In genomic region chr15:95792261-95793260, GRCm38 (mm10) we compare ENCODE assay signal across 8 mouse cellular contexts. TPM values are rescaled to one million over a fixed set of nuclear protein-coding genes. Genes with fewer than 3 reads are reported as not detected.
DNase-seq lines count a peak whose midpoint lies in the region; ATAC-seq and TF ChIP-seq lines count a peak whose summit lies in the region.

No protein-coding gene starts in this region.

- no peak for TF ChIP-seq POLR2A in lung, adult 2 months (IDR thresholded peaks at IDR 0.05; ENCODE audit: borderline replicate concordance, extremely low read depth, low read depth, low read length)

- H3K36me3 ChIP-seq in midbrain, embryonic 12.5 days = peaks cover 4% of the 10 kb centered on the region; the same call in 1 of the 2 replicates

- peaks cover 21% of the 10 kb centered on the region for H3K4me1 ChIP-seq in lung, adult 2 months (ENCODE audit: control insufficient read depth, insufficient read depth, low read length)
- H3K4me1 ChIP-seq in midbrain, embryonic 12.5 days = peaks cover 19% of the 10 kb centered on the region

- DNase-seq in lung, adult 2 months = no peak
- DNase-seq in lung, adult 18-20 months = no peak
- DNase-seq in induced T-regulatory cell, adult 2 months (ENCODE audit: low read depth) = peak; percentile 73
- peak; percentile 64 for DNase-seq in thymus, postnatal 25 days
- DNase-seq in right cerebral cortex, postnatal 14 days = no peak
- no peak for DNase-seq in layer of hippocampus, postnatal 10 days (ENCODE audit: low spot score in 2 of 2)

- peak; percentile 58 for TF ChIP-seq CTCF in lung, adult 2 months (IDR thresholded peaks at IDR 0.05; ENCODE audit: insufficient read depth, low read length)

- H3K4me2 ChIP-seq in midbrain, embryonic 12.5 days (replicated peaks) = peak overlapping the region; percentile 68; the same call in 1 of the 2 replicates

- no peak overlapping the region for H3K27ac ChIP-seq in midbrain, embryonic 12.5 days (replicated peaks)

- no peak overlapping the region for H3K9ac ChIP-seq in midbrain, embryonic 12.5 days (replicated peaks)

- ATAC-seq in common myeloid progenitor, adult 5-6 weeks (replicated peaks; ENCODE audit: low read depth, poor library complexity, severe bottlenecking) = peak; percentile 24; the same call in 1 of the 2 replicates
- no peak for ATAC-seq in midbrain, embryonic 12.5 days (ENCODE audit: low FRiP score, low read depth)

- 64% methylated on average over 25 of the region's 25 CpGs for WGBS in lung, adult 2 months
- 86% methylated on average over 25 of the region's 25 CpGs for WGBS in midbrain, embryonic 12.5 days

- no peaks in the 10 kb centered on the region for H3K9me3 ChIP-seq in midbrain, embryonic 12.5 days

- H3K4me3 ChIP-seq in lung, adult 2 months (replicated peaks; ENCODE audit: extremely low read depth, low read depth, low read length) = no peak overlapping the region
- no peak overlapping the region for H3K4me3 ChIP-seq in midbrain, embryonic 12.5 days

- peaks cover 9% of the 10 kb centered on the region for H3K27me3 ChIP-seq in midbrain, embryonic 12.5 days

RNA-seq across cellular contexts. Expression of gene Ano6, which starts 1.9 kb away (rescaled TPM):
- polyA plus RNA-seq in lung, adult 2 months (2012; rRNA removed) = 47.6 and 63.1 TPM in 2 replicates
- 23.7 and 32.2 TPM in 2 replicates for total RNA-seq in common myeloid progenitor, adult 5-6 weeks (2017)
- 32.6 and 35.8 TPM in 2 replicates for polyA plus RNA-seq in midbrain, embryonic 12.5 days (2016; fragmentation: Nextera tagmentation; extraction: Ambion mirVana)
- total RNA-seq in layer of hippocampus, postnatal 10 days (2021) = 10 to 100 TPM; 26.7 to 27.7 TPM

Comparison
In these comparisons a context has a peak if more than half of its experiments do, and no peak if none do; other contexts are left out.
1. DNase-seq: peak in induced T-regulatory cell, adult 2 months (single experiment) and thymus, postnatal 25 days (single experiment); none in lung, adult 2 months (single experiment), lung, adult 18-20 months (0 of 2), right cerebral cortex, postnatal 14 days (single experiment) and layer of hippocampus, postnatal 10 days (0 of 2).